Mouse (Mus musculus) cerebellum, adult 8-10 months (tissue): Measurements from ENCODE around the gene Gm5475.
A peak's percentile ranks its signal among the peaks of the same experiment; 100 is the strongest.
"Not testable (repeated sequence)": the region's sequence is repeated elsewhere in the genome, so short reads cannot be mapped to it uniquely, and the experiment has no call there.

Source experiments
- DNase-seq: peaks from one replicate; pipeline ENCODE4 v3.0.0; 2022

Gm5475 gene

GRCm38 (mm10) chr15:100421758-100422197, at the start of gene Gm5475:
Gm5475 (plus strand) TSS chr15:100422147.
- not testable (repeated sequence) for DNase-seq

- DNase-seq: peak; percentile 44
These were observed 46.9 kb upstream of the Gm5475 start for GRCm38 (mm10) chr15:100375066-100375465.

DNA sequence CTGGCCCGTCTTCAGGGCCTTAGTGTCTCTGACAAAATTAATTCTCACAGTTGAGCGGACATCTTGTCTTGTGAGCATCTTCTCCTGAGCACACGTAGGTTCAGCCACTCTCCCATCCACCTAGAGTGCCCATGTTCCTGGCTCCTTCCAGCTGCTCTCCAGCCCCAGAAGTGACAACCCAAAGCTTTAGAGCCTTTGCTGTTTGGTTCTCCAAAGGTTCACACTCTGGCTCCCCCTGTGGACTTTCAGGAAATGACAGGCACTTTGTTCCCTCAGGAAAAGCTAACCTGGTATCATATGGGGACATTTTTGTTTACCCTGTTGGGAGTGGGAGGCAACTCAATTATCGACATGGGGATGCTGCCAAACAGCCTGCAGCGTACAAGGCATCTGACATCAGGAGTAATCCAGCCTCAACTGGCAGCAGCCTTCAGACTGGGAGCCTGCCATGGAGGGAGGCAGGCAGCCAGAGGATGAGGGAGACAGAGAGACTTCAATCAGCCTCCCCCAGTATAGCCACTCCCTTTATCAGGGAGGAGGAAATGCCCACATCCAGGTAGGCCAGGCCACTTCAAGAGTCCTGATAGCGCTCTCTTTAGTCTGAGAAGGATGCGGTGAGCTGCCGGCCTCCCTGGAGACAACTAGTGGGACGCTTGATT, 44.0 kb upstream of the Gm5475 start:
- not testable (repeated sequence) for DNase-seq

- DNase-seq: no peak
These were observed 42.3 kb upstream of the Gm5475 start for GRCm38 (mm10) chr15:100379658-100380057.

- DNase-seq: no peak
These were observed 41.8 kb upstream of the Gm5475 start for GRCm38 (mm10) chr15:100380104-100380503.

GRCm38 (mm10) chr15:100385705-100386104, 36.2 kb upstream of the Gm5475 start:
- DNase-seq: no peak

- DNase-seq: no peak
These were observed 34.3 kb upstream of the Gm5475 start for GRCm38 (mm10) chr15:100387544-100388223.

DNA sequence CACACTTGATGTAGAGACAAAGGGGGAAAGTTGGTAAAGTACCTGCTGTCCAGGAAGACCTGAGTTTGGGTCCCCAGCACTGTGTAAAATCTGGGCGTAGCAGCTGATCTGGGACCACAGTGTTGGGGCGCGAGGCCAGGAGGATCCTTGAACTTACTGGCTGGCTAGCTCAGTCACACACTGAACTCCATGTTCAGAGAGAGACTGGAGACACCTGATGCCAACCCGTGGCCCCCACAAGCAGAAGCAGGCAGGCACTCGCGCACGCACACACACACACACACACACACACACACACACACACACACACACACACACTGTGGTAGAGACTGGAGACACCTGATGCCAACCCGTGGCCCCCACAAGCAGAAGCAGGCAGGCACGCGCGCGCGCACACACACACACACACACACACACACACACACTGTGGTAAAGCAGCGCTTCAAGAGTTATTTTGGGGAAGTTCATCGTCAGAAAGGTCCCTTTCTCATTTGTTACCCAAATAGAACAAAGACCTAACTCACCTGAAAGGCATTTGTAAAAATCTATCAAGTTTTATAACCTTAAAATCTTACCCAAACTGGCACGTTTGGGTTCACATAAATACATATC, 33.6 kb upstream of the Gm5475 start:
- DNase-seq: no peak

- DNase-seq: no peak
These were observed 33.1 kb upstream of the Gm5475 start for GRCm38 (mm10) chr15:100388886-100389285.

DNA sequence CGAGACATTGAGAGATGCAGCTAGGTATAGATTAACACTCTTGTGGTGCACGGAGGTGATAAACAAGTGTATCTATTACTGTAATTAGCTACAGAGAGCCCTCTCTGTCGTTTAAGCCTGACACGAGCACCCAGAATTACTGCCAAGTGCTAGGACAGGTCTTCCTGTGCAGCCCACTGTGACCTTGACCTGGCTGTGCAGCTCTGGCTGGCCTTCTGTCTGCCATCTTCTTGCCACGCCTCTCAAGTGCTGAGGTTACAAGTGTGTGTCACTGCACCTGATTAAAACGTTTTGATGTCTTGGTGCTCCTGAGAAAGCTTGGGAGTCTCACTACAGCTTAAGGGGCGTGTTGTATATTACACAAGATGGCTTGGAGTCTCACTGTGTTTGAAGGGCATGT, 30.9 kb upstream of the Gm5475 start:
- no peak for DNase-seq

DNA sequence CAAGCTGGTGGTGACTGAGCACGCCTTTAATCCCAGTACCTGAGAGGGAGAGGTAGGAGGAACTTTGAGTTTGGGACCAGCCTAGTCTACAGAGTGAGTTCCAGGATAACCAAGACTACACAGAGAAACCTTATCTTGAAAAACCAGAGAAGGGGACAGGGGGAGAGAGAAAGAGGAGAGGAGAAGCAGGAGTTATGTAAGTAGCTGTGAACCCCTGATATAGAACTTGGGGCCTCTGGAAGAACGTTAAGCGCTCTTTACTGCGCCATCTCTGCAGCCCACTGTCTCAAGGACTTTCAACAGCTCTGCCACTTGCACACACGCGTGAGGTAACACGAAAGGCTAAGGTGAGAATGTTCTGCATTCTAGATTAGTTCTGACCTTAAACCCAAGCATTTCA, 30.3 kb upstream of the Gm5475 start:
- DNase-seq: no peak

DNA sequence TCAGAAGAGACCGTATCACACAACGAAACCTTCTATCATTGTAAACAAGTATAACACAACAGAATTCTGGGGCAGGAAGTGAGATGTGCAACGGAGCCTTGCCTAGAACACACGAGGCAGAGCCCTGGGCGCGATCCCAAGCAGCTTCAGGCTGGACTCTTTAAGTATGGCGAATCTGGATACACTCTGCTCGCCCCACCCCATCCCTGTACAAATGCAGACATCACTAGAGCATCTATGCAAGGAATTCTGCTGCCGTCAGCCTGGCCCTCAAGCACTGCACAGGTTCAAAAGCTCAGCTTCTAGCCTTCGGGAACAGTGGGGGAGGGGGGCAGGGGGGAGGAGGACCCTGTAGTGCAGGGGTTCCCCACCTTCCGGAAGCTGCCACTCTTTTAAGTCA, 28.9 kb upstream of the Gm5475 start:
- DNase-seq: no peak

GRCm38 (mm10) chr15:100395561-100395960, 26.4 kb upstream of the Gm5475 start:
- no peak for DNase-seq

DNA sequence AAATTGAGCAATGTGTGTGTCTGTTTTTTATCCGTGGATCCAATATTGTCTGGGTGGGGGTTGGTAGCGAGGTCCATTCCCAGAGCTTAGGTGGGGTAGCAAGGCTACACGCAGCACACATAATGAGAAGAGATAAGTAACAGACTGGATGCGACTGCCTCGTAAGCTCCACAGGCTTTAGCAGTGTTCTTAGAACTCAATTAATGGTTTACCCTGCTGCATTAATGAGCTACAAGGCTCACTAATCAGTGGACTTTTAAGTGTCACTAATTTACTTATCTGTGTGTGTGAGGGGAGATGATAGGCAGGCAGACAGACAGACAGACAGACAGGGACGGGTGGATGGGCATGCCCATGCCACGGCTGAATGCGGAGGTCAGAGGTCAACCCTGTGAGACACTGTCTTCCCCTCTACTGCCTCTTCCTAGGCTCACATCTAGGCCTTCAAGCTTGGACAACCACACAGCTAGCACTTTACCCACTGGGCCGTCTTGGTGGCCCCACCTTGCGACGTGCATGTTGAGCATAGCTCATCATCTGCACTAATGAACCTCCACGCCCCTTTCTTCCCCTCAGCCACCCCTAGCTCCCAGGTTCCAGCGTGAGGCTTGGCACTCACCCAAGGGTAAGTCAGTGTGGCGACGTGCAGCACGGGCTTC, 21.2 kb upstream of the Gm5475 start:
- no peak for DNase-seq

GRCm38 (mm10) chr15:100401811-100402210, 20.1 kb upstream of the Gm5475 start:
- no peak for DNase-seq

DNA sequence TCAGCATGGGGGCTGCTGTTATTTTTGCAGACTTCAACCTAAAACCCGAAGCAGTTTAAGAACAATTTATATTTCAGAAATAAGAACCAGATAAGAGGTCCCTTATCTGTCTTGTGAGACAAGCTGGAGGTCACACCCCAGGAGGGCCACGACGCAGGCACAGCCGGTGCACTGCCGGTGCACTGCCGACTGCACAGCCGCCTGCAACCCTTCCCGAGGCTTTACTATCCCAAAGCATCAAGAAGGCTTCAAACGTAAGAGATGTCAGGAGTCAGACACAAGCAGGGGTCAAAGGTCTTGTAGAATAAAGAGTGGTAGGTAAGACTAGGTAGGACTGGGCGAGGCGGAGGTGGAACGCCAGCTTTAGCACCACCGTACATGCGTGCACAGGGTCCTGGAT, 19.6 kb upstream of the Gm5475 start:
- no peak for DNase-seq

GRCm38 (mm10) chr15:100402798-100403197, 19.1 kb upstream of the Gm5475 start:
- no peak for DNase-seq

DNA sequence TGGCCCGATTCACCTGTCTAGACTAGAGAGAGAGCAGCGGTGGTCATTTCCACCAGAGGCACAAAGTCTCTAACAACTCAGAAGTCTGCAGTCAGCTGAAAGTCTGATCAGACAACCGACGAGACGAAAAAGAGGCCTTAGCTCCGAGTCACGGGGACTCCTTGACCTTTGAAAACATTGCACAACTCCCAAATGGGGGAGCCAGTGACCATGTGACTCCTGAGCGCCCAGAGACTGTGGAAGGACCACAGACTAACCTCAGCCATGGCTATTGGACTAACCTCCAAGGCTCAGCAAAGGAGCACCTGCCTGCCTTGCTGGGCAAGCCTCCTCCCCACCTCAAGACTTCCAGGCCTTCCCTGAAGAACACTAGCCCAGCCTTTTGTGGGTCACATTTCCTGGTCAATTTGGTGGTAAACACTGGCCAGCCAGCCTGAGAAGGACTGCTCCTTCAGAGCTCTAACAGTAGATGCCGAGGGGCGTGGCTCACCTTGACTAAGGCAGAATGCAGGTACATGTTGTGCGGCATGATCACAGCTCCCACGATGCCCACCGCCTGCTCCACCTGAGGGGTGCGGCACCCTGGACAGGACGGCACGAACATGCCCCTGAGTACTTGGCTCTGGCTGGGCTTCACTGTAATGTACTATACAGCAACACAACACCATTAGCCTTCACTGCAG, 18.5 kb upstream of the Gm5475 start:
- DNase-seq: no peak

DNA sequence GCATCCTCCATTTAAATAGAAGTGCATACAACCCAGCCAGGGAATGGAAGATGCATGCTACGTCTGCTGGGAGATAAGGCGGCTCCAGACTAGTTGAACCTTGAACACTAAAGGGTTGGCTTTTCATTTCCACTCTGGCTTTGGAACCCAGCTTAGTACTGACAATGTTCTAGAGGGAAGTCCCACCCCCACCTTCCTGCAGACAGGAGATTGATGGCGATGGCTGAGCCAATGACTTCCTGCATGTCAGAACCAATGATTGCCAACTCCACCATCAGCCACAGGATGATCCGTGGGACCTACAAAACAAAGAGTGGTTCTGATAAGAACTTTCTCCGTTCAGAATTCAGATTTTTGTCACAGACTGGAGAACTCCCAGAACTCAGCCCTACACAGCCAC, 15.9 kb upstream of the Gm5475 start:
- no peak for DNase-seq

DNA sequence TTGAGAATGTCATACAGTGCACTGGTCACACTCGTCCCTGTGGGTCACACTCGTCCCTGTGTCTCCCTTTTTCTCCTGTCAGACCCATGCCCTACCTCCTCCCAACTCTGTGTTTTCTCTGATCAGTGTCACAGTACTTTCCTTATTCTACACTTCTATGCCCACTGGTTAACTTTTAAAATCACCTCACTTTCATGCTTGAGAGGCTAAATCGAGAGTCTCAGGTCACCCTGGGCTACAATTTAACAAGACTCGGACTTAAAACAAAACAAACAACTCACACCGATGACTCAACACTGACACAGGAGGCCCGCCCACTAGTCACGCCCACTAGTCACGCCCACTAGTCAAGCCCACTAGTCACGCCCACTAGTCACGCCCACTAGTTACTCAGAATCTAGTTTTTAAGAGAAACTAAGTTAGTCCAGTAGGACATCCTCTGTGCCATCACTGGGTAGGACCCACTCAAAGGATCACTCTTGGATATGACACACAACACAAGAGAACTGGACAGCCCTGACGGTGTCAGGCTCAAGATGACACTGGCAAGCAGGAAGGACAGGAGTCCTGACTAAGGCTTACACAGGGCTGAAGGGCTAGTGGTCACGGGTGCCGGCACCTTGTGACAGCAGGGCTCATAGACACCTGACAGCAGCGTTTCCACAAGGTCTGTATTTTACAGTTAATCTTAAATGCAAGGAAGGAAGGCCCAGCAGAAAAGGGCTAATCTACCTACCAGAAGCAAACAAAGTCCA, 10.9 kb upstream of the Gm5475 start:
- DNase-seq: no peak

DNA sequence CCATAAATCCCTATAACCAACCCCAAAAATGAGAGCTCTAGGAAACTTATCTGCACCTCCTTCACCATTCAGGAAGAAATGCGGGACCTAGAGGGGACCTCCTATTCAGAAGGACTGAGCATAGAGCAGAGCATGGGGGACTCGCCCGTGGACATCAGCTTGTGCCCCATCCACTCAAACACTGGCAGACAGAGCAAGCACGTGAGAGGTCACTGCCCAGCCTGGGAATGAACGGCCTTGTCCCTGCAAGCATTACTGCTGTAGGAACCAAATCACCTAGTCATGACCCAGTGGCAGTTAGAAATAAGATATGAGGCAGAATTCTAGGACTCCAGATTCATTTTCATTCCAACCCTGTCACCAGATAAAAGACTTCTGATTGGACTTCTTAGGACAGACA, 10.2 kb upstream of the Gm5475 start:
- no peak for DNase-seq

GRCm38 (mm10) chr15:100413306-100413705, 8.6 kb upstream of the Gm5475 start:
- DNase-seq: no peak
